Mouse (Mus musculus): ENCODE results near the gene Gm21149.
"Not testable (repeated sequence)": the region's sequence is repeated elsewhere in the genome, so short reads cannot be mapped to it uniquely, and the experiment has no call there.

The Gm21149 gene

DNA sequence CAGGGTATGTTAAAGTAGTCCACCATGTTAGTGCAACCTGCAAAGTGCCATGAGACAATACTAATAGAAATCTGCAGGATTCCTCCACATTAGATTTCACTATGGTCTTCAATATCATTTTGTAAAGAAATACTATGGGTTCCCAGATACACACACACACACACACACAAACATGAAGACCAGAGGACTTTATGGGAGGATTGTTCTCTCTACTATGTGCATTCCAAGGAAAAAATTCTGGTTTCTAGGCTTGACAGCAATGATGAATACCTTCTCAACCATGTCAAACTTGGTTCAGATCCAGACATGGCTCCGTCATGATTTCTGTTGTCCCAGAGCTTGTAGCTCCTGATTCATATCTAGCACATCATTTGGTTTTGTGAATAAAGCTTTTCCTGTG, 10.1 kb downstream of the Gm21149 start:
- CTCF ChIA-PET, POLR2A ChIA-PET: not testable (repeated sequence)

- POLR2A ChIA-PET, CTCF ChIA-PET: not testable (repeated sequence)
These were observed 12.8 kb downstream of the Gm21149 start for GRCm38 (mm10) chr5:15463561-15463960.

DNA sequence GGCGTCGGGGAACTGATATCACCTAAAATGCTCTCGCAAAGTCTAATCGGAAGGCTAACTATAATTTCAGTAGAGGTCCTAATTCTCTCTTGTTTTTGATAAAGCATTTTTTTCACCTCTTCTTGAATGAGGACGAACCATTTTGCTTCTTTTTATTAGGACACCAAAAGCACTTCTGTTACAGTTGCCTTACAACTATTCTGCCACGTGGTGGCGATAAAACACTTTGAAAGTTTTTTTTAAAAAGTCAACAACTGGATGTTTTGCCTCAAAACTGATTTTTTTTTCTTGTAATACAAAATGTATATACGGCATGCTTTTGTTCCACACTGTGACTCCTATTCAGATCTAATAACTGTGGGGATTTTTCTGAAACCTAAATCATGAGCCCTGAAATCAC, 14.7 kb downstream of the Gm21149 start:
- POLR2A ChIA-PET, CTCF ChIA-PET: not testable (repeated sequence)

- CTCF ChIA-PET, result interaction anchor here in 1 of 4 experiments (0.7 kb wide), 1 partner anchor 50 kb away, joined by 4 read pairs; no protein-coding TSS in a partner anchor
- POLR2A ChIA-PET, result not testable (repeated sequence)
These were observed 18.3 kb downstream of the Gm21149 start for GRCm38 (mm10) chr5:15457865-15458571.
